Mouse (Mus musculus): Measurements from ENCODE around the gene Cotl1. TPM values are rescaled to one million over a fixed set of nuclear protein-coding genes. Genes with fewer than 3 reads are reported as not detected.

Cotl1 gene
- total RNA-seq, 2 experiments from 2014 or later = 65.0 to 67.4 TPM

- no peak for DNase-seq (ENCODE audit: low spot score in 2 of 2)
- intact Hi-C loops (cut with DNase I) = loop anchor here (5.0 kb wide), 1 partner anchor 154 kb away; no protein-coding TSS in a partner anchor
These were observed 614 bp upstream of the Cotl1 start for GRCm38 (mm10) chr8:119840905-119841411.

DNA sequence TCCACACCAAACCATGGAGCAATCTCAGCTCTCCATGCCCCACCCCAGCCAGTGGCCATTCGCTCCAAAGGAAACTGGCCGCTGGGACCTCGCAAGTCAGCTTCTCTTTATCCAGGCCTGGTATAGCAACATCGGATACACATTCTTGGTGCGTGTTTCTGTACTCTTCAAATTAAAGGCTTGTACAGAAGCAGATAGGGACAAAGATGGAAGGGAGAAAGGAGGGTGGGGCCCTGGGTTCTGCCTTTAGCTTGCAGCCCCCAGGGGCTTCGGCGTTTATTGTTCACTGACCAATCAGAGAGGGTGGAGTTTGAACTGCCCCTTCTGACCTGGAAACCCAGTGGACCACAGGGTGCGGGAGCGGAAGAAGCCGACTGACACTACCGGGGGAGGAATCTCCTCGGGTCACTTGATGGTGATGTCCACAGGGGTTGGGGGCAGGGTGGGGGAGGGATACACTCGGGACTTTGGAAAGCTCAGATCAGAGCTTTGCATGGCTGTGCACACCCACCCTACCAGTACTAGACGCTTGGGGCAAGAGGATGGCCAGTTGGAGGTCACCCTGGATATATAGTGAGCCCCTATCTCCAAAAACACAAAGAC is 824 bp downstream of the Cotl1 start:
- no peak for DNase-seq (ENCODE audit: low spot score in 2 of 2)
- intact Hi-C loops (cut with DNase I) = loop anchor here (5.0 kb wide), 1 partner anchor 152 kb away; no protein-coding TSS in a partner anchor

GRCm38 (mm10) chr8:119838983-119839340 is 1.4 kb downstream of the Cotl1 start:
- no peak for DNase-seq (ENCODE audit: low spot score in 2 of 2)
- intact Hi-C loops (cut with DNase I) = no loop called here

DNA sequence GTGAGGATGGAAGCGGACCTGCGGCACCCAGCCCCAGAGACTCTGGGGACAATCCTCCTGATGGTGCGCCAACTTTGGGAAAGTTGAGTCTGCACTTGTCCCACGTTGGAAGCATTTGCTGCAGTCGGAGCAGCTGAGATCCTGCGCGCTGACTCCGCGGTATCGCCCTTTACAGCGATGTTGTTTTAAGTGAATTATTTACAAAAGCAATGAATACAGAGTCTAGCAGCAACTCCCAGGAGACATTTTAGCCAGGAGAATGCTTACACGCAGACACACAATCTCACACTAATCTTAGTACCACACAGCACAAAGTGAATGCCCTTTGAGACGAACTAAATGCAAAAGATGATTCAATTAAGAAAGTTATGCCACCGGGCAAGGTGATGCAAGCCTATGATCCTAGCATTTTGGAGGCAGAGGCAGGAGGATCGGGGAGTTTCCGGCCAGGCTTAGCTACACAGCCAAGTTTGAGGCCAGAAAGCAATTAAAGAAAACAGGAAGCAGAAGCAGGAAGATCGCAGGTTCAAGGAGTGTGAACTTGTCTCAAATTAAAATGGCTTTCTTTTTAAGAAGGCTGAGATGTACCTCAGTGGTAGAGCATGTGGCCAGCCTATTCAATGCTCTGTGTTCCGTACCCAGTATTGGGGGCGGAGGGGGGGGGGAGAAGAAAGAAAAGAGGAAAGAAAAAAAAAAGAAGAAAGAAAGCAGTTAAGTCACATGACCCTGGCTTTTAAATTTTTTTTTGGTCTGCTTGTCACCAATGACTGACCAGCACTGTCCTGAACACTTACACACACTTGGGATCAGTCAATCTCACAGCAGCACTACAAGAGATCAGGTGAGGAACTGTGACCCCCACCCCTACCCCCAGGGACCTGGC is 2.0 kb downstream of the Cotl1 start:
- intact Hi-C loops (cut with DNase I) = no loop called here
- no peak for DNase-seq (ENCODE audit: low spot score in 2 of 2)

GRCm38 (mm10) chr8:119837553-119838071 is 2.7 kb downstream of the Cotl1 start:
- DNase-seq (ENCODE audit: low spot score in 2 of 2) = no peak
- intact Hi-C loops (cut with DNase I) = no loop called here

GRCm38 (mm10) chr8:119836831-119837230 is 3.5 kb downstream of the Cotl1 start:
- no peak for DNase-seq (ENCODE audit: low spot score in 2 of 2)
- intact Hi-C loops (cut with DNase I) = no loop called here

- intact Hi-C loops (cut with DNase I) = no loop called here
These were observed 5.1 kb downstream of the Cotl1 start for GRCm38 (mm10) chr8:119835270-119835669.

GRCm38 (mm10) chr8:119834676-119835075 is 5.7 kb downstream of the Cotl1 start:
- intact Hi-C loops (cut with DNase I) = no loop called here
- DNase-seq (ENCODE audit: low spot score in 2 of 2) = no peak

More at GRCm38 (mm10) chr8:119835270-119835669, 5.1 kb downstream of the Cotl1 start:
- DNase-seq (ENCODE audit: low spot score in 2 of 2) = no peak

- DNase-seq (ENCODE audit: low spot score in 2 of 2) = no peak
- intact Hi-C loops (cut with DNase I) = no loop called here
These were observed 7.4 kb downstream of the Cotl1 start for GRCm38 (mm10) chr8:119832931-119833330.

GRCm38 (mm10) chr8:119832101-119832617 is 8.2 kb downstream of the Cotl1 start:
- intact Hi-C loops (cut with DNase I) = no loop called here
- no peak for DNase-seq (ENCODE audit: low spot score in 2 of 2)

- intact Hi-C loops (cut with DNase I) = no loop called here
- DNase-seq (ENCODE audit: low spot score in 2 of 2) = no peak
These were observed 8.9 kb downstream of the Cotl1 start for GRCm38 (mm10) chr8:119831336-119831995.

GRCm38 (mm10) chr8:119830589-119830988 is 9.8 kb downstream of the Cotl1 start:
- intact Hi-C loops (cut with DNase I) = no loop called here
- DNase-seq (ENCODE audit: low spot score in 2 of 2) = no peak

- intact Hi-C loops (cut with DNase I) = no loop called here
- DNase-seq (ENCODE audit: low spot score in 2 of 2) = no peak
These were observed 10.3 kb downstream of the Cotl1 start for GRCm38 (mm10) chr8:119829870-119830580.

DNA sequence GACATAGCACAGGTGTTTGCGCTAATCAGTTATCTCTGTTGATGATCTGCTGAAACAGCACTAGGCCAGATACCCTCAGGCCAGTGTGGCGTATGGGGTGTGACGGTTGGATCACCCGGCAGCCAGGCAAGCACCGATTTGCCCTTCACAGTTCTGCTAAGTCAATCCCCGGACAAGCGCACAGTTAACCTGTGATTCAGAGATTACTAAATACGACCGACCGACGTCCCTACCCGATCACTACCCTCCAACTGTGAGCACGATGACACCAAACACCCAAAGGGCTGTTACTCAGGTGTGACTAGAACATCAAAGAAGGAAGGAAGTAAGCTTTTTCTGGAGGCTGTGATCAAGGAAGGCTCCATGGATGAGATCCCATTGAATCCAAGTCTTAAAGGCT is 10.9 kb downstream of the Cotl1 start:
- no peak for DNase-seq (ENCODE audit: low spot score in 2 of 2)
- intact Hi-C loops (cut with DNase I) = no loop called here

DNA sequence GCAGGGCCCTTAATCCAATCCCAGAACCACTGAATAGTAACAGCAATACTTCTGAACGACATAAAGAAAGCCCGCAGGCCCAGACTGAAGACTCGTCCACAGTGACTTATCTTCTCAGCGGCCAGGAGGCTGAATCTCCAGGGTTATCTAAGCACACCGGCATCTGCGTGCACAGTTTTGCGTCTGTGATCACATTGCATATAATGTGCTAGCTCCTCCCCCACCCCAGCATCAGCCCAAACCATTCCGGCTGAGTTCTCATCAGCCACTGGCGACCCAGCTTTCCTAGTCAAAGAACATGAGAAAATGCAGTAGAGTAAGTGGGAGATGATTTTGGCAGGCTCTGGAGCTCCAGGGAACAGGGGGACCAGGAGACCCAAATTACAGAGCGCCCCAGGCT is 11.3 kb downstream of the Cotl1 start:
- intact Hi-C loops (cut with DNase I) = no loop called here
- DNase-seq (ENCODE audit: low spot score in 2 of 2) = peak in 1 of 2 experiments; percentile 62

GRCm38 (mm10) chr8:119827721-119828153 is 12.6 kb downstream of the Cotl1 start:
- no peak for DNase-seq (ENCODE audit: low spot score in 2 of 2)
- intact Hi-C loops (cut with DNase I) = no loop called here

- intact Hi-C loops (cut with DNase I) = no loop called here
- no peak for DNase-seq (ENCODE audit: low spot score in 2 of 2)
These were observed 13.4 kb downstream of the Cotl1 start for GRCm38 (mm10) chr8:119826982-119827381.

DNA sequence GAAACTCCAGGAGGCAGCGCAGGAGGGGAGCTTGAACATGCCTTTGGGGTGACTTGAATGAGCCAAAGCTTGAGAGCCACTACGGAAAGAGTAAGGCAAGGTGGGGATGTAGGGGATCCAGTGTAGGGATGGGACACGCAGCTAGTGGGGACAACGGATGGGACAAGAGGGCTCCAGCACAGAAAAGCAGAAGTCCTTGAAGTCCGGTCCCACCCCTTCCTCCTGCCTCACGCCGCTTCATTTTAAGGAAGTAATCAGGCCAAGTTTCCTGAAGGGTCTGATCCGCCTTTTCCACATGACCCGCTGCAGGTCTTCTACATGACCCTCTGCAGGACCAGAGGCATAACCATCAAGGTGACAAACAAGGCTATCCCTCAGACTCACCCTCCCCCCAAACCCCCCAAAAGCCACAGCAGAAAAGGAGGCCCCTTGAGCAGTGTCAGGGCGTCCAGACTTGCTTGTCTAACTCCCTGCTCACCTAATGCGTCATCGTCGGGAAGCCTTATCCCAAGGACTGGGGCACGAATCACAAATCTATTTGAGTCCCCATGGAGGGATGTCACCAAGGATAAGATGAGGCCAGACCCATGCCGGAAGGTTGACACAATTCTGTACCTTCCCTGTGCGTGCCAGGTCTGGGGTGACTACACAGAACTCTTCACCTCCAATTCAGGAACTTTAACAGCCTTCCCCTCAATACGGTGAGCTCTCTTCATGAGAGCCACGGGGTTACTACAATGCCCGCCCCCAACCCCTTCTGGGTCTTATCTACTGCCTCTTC is 14.2 kb downstream of the Cotl1 start:
- no peak for DNase-seq (ENCODE audit: low spot score in 2 of 2)
- intact Hi-C loops (cut with DNase I) = no loop called here
